Mouse (Mus musculus) frontal cortex, adult (tissue): ENCODE measurements at regions not wholly inside any gene's neighbourhood (a gene's known extent, or its start where the extent isn't known, plus 50 kb on each side); places are given as distances from the start of the nearest gene placed in this dataset.

Experiments
- ATAC-seq: cut with Nextera tagmentation; 2 replicates; pipeline ENCODE4 v1.9.2; 2017; ENCODE audit warnings: mild to moderate bottlenecking, moderate library complexity, mixed read lengths; ENCODE audit not compliant: low TSS enrichment

GRCm38 (mm10) chr14:79929451-79929850 lies 54.4 kb upstream of the Olfm4 start:
- ATAC-seq, result no peak

DNA sequence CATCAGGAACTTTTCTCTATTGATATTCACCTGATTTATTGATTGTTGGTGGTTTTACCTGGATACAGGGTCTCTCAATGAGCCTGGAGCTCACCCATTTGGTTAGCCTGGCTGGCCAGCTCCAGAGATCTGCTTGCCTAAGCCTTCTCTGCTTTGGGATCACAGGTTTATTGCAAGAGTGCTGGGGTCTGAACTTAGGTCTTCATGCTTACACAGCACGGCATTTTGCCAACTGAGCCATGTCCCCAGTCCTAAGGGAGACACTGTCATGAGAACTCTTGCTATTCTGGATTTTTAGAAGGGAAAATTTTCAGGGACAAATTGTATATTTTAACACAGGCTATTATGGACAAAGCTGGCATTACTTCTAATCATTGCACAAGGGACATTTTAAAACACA lies 56.7 kb upstream of the Olfm4 start:
- no peak for ATAC-seq

DNA sequence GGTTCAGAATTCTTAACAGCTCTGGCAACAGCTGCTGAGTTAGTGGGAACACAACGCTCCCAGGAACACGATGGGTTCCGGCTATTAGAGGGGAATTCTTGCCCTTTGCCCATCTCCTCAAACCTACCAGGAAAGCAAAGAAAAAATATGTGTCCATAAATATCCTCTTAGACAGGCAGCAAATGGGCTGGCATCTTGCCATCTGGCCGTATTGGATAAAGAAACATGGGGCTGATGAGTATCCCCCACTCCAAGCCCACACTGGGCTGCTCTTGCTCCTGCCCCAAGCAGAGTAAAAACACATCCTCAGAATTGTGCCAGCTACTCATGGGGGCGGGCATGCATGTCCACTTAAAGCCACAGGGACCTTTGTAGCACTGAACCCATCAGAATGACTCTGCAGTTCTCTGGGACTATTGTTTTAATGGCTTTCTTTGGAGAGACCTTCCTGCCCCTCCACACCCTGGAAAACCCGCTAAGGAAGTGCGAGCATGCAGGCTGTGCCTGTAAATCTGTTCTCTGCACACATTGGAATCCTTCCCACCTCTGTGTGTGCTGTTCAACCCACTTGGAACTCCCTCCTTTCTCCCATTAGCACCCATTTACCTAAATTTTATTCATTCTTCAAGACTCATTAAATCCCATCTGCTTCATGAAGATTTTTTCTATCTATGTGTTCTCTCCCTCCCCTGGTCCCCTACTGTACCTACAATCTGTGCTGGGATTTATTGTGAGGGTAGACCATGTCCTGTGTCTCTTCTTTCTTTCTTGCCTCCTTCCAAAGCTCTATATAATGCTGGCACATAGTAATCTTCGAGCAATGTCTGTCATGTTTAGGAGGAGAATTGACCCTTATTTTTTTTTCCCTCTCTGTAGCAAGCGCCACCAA lies 66.7 kb upstream of the Olfm4 start:
- peak; percentile 76 for ATAC-seq

DNA sequence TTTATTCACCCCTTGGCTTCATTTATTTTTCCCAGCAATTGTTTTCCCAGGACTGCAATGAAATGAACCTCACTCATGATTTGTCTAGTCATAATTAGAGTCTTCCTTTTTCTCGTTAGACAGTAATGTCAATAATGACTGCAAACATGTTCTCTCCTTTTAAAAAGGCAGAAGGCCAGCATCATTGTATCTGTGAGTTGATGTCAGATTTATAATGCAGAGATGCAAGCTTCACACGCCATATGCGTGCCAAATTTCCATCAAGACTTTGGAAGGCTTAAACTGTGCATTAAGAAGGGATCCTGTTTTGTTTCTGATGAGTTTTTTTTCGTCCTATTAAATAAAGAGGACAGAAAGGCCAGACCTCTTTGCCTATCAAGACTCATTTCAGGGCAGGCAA lies 68.9 kb upstream of the Olfm4 start:
- ATAC-seq, result no peak

GRCm38 (mm10) chr14:79913315-79913714 lies 70.6 kb upstream of the Olfm4 start:
- ATAC-seq, result no peak

- peak; percentile 62 for ATAC-seq
These were observed 71.3 kb upstream of the Olfm4 start for GRCm38 (mm10) chr14:79912610-79913009.

- ATAC-seq, result no peak
These were observed 76.1 kb upstream of the Olfm4 start for GRCm38 (mm10) chr14:79907761-79908160.

- ATAC-seq, result no peak
These were observed 78.3 kb upstream of the Olfm4 start for GRCm38 (mm10) chr14:79905574-79905973.

DNA sequence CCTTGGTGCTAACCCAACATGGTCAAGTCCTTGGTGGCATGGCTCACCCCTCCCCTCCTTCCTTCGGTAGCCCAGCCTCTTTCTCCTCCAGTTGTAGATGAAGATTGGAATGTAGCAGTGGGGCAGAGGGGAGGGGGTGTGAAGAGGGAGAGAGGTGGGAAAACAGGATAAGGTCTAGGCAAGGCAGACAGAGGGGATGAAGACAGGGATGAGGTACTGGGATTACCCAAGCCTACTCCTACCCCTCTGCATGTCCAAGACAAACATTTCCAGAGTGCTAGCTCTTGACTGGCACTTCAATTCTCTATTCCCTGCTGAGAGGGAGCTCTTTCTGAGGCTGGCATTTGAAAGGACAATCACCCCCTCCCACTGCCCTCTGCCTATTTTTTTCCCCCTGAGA lies 81.5 kb upstream of the Olfm4 start:
- ATAC-seq, result no peak

- ATAC-seq, result no peak
These were observed 85.6 kb upstream of the Olfm4 start for GRCm38 (mm10) chr14:79898240-79898639.

- ATAC-seq, result no peak
These were observed 90.6 kb upstream of the Olfm4 start for GRCm38 (mm10) chr14:79893241-79893640.

- ATAC-seq, result no peak
These were observed 93.2 kb upstream of the Olfm4 start for GRCm38 (mm10) chr14:79890682-79891081.

DNA sequence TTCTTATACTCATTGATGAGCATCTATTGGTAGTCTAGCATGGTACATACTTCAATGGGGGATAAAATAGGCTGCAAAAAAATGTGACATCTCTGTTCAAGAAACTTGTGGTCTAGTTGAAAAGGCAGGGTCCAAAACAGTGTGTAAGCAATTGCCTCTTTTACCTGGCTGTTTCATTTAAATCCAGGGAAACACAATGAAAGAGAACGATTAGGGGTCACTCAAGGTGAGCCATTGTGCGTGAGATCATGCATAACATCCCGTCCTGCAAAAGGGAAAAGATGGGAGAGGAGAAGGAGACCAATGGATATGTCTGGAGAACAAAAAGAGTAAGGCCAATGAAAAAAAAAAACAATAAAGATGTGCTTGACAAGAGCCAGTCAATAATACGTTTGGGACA lies 93.6 kb upstream of the Olfm4 start:
- ATAC-seq, result no peak

- no peak for ATAC-seq
These were observed 100.4 kb upstream of the Olfm4 start for GRCm38 (mm10) chr14:79883487-79883886.

DNA sequence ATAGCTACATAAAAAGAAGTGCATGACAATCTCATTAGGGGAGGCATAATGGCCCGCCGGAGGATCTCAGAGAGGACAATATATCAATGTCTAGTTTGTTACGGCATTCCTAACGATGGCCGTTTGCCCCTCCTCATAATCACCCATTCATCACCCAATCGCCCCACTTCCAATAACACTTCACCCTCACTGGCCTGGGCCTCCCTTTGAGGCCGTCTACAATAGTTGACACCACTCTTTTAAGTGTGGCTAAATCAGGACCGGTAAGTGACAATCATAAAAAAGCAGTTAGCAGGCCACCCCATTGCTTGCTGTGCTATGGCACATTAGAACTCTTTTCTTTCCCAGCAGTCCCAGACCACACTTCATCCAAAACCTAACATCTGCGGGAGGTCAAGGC lies 102.2 kb upstream of the Olfm4 start:
- no peak for ATAC-seq

DNA sequence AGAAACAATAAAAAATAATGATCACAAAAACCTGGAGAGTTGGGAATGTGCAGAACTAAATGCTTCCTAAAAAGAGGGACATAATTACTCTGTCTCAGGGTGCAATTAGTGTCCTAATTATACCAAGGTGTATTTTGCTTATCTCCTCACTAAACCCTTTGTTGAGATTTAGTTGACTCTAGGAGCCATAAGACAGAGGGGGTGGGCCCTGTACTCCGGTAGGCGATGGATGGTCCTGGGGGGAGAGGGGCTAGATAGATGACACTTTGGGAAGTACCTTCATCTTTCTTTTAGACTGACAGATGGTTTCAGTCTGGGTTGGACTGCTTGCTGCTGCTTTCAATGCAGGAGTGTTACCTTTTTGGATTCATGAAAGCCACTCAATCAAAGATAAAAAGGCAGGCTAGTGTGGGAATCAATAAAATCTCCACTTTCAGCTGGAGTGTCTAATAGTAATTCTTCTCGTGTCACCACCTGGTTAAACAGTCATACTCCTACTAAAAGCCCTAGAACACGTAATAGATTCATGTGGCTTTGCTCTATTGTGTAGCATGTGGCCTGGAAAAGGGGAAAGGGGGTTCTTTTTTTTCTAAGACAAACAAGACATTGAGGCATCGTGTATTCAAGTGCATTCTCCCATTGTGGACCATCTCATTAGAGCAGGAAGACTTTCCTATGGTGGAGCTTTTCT lies 103.7 kb upstream of the Olfm4 start:
- ATAC-seq, result no peak

GRCm38 (mm10) chr14:79879333-79880035 lies 104.4 kb upstream of the Olfm4 start:
- peak; percentile 55 for ATAC-seq

GRCm38 (mm10) chr14:79878285-79879019 lies 105.4 kb upstream of the Olfm4 start:
- ATAC-seq, result no peak

DNA sequence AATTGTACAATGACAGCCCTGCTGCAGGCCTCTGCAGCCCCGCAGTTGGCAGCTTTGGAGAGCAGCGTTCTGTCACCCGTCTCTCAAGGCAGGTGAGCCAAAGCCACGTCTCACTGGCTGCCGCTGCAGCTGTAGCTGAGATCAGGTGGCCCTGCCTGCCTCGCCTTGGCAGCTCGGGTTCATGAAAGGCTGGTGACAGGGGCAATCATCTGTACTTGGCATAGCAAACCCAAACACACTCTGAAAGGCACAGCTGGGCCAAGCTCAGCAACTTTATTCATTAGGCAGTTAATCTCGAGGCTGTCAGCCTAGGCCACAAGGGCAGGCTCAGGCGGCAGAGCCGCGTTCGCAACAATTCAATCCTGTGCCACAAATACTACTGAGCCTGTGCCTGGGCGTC lies 102.0 kb upstream of the Pcdh8 start:
- ATAC-seq, result peak; percentile 57; the same call in 1 of the 2 replicates

- ATAC-seq, result no peak
These were observed 101.3 kb upstream of the Pcdh8 start for GRCm38 (mm10) chr14:79872430-79872829.

DNA sequence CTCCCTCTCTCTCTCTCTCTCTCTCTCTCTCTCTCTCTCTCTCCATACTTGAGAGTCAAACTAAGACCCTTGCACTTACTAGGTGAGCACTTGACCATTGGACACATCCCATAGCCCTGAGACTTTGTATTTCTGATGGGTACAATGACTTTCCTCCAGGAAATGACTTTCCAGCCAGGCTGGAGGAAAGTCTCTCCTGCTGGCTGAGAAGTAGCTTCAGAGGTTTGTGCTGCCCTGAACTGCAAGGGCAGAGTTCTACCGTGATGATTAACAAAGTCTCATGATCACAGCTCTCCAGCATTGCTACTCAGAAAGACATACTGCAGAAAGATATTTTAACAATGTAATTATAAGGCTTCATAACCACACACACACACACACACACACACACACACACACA lies 98.2 kb upstream of the Pcdh8 start:
- ATAC-seq, result no peak

DNA sequence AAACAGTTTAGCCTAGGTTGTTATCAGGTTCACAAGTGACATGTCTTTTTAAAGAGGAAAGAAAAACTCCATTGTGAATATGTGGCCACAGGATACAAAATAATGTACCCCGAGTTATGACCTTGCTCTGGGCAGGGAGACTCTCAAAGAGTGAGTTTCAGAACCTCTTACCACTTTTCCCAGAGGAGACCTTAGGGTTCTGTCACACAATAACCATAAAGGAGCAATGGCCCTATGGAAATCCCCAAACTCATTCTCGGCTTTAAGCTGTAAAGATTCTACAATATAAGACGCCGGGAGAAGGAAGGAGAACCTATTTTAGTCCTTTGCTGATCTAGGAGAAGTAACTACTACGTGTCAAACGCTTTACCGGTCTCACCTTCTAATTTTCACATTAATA lies 85.1 kb upstream of the Pcdh8 start:
- ATAC-seq, result no peak
